Comparison of ENCODE assay signal across 1 mouse cellular context in the genomic region with DNA sequence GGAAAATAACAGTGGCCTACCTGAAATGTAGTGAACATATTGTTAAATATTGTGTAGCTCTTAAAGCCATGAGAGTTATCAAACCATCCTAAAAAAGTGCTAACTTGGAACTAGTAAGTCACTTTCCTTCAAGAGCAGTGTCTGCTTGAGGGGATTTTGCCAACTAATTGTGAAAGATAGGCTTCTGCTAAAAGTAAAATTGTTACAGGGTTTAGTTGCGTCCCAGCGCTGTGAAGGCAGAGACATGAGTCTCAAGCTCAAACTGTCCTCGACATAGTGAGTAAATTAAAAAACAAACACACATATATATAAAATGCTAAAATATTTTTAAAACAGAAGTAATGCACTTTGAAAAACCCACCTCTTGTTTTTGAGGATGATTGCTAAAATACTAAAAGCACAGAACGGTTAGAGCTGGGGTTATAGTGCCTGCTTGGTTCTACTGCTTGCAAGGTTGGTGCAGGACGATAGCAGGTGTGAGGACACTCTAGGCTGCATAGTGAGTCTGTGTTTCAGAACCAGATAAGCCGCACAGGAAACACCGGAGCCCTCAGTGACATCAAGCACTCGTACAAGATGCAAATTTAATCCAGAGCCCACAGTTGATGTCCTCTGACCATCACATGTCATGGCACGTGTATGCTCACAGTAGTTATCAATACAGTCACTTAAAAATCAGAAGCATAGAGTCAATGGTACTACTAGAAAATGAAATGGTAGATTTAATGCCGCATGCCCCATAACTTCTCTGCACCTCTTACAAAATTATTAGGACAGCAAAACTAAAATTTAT.
TF ChIP-seq lines count a peak whose summit lies in the region.

No protein-coding gene starts in this region.

TF ChIP-seq in CH12.LX, 34 proteins besides CTCF, POLR2A, EP300 and RAD21 (continued from another document):
- TF ChIP-seq MEF2A (IDR thresholded peaks at IDR 0.05; ENCODE audit: borderline replicate concordance, low read depth, low read length) (0 out of 2 replicates have a peak, but pooled peaks have one; percentile 49), NRF1 (IDR thresholded peaks at IDR 0.05; ENCODE audit: low read depth, low read length) (no peak), NELFE (IDR thresholded peaks at IDR 0.05; ENCODE audit: low read depth, low read length) (no peak), JUND (conservative IDR thresholded peaks at IDR 0.05; ENCODE audit: low read depth, low read length) (peak; percentile 53; the same call in 1 of the 2 replicates), SMC3 (IDR thresholded peaks at IDR 0.05; ENCODE audit: low read depth, low read length) (no peak), MYC (IDR thresholded peaks at IDR 0.05; ENCODE audit: low read depth, low read length) (peak; percentile 90), RCOR1 (conservative IDR thresholded peaks at IDR 0.05; ENCODE audit: low read depth, low read length) (no peak; the same call in 1 of the 2 replicates)
